Mouse (Mus musculus) right cerebral cortex, postnatal 25 days (tissue): ENCODE data around the gene Cd59a.
"Not testable (repeated sequence)": the region's sequence is repeated elsewhere in the genome, so short reads cannot be mapped to it uniquely, and the experiment has no call there.

Experiments used
- DNase-seq: peaks from one replicate; pipeline ENCODE4 v3.0.0; 2022

The Cd59a gene

DNA sequence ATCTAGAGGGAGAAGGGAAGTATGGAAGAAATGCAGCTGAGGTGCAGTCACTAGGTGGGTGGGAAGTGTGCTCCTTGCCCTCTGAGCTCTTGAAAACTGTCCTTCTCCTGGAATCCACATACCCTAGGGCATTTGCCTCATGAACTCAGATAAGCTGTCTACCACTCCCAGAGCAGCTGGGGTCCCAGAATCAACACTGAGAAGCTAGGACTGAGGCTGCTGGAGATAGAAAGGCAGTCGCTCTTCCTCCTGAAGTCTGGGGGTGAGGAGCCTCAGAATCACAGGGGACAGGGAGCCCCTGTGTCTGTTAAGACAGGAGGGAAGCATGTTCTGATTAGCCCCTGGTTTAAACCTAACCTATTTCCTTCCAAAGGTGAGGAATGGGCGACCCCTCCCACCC lies 13.9 kb downstream of the Cd59a start:
- no peak for DNase-seq

DNA sequence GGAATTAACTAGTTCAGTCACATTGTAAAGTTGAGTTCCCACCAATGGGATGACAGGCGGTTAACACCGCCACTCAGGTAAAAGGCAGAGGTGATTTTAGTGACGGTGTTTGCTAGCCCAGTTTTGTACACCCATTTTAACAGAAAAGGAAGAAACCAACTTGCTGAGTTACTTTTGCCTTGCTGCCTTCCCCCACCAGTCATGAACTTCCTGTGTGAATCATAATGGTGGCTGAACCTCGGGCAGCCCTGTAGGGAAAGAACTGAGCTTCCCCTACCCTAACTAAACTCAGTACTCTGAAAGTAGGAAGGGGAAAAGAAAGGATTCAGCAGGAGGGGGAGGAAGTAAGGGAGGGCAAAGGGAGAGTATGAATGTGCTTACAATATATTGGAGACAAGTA lies 14.4 kb downstream of the Cd59a start:
- no peak for DNase-seq

DNA sequence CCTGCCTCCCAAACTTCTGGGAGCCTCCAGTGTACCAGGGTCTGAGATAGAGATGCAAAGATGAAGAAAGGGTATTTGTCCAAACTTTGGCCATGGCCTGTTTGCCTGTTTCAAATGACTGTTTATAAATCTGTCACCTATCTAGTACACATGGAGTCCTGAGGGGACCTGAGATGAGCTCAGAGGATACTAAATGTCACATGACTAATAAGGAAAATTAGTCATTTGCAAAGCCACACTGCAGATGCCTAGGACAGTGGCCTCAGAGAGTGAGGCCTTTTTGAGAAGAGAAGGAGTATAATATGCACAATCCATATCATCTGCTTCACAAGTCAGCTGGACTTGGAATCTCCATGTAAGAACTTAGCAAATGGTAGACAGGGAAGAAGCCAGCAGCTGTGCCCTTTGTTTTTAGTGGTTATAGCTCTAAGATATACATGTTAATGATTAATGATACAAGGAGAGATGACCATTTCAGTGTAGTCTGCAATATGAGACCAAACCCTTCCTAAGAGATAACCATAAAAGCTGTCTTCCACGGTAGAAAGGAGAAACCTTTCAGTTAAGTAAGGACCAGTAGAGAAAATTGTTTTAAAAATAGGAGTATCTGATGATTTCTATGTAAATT lies 15.7 kb downstream of the Cd59a start:
- not testable (repeated sequence) for DNase-seq

DNA sequence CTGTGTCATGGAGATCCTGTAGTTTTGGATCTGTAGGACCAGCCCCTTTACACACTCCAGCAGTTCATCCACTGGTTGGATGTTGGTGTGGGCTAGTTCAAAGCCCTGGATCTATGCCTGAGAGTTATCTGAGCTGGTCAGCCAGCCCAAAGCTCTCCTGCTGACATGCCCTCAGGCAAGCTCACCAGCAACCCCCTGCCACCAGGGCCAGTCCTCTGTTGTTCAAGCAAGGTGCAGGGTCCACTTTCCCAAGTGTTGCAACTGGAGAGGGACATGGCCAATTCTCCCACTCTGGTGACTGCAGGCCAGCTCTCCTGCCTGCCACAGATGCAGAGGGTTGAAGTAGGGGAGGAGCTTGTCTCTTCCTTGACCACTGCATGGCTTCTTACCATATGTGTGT lies 18.0 kb downstream of the Cd59a start:
- DNase-seq = not testable (repeated sequence)

DNA sequence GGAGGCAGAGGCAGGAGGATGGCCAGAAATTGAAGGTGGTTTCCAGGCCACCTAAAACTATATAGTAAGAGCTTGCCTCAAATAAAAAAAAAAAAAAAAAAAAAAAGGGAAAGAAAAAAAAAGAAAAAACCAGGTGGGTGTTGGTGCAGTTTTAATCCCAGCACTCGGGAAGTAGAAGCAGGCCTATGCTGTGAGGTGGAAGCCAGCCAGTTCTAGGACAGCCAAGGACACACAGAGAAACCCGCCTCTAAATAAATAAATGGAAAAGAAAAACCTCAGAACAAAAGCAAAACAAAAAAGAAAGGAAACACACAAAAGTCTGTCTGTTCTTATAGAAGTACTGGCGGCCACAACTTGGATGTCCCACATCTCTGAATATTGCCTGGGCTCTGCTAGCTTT lies 19.3 kb downstream of the Cd59a start:
- DNase-seq = no peak

DNA sequence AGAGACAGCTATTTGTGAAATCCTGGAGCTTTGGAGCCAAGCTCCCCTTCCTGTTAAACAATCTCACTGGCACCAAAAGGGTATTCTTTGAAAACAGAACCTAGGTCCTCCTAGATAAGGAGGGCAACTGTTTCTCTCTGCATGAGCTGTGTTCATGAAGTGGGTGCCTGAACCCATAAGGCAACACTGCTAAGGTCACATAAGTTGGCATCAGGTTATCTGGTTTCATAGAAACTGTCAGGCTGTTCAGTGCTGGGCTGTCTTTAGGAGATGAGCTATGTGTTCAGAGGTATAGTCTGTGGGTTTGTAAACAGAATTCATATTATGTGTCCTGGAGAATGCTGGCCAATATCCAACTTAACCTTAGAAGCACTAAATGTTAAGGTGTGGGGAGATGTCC lies 21.6 kb downstream of the Cd59a start:
- not testable (repeated sequence) for DNase-seq

DNA sequence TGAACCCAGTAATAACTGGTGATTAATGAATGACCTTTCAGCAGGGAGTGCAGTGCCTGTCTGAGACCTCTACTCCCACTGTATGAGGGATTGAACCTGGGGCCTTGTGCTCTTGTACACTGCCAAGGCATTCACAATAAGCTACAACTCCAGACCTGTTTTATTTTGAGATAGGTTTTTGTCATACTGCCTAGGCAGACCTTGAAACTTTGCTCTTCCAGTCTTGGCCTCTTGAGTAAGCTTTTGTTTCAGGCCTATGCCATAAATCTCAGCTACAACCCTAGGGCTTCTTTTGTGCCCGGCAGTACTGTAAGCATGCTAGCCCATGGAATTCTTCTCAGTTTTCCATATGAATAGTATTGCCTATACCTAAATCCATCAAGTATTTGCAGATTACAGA lies 23.5 kb downstream of the Cd59a start:
- DNase-seq = no peak

DNA sequence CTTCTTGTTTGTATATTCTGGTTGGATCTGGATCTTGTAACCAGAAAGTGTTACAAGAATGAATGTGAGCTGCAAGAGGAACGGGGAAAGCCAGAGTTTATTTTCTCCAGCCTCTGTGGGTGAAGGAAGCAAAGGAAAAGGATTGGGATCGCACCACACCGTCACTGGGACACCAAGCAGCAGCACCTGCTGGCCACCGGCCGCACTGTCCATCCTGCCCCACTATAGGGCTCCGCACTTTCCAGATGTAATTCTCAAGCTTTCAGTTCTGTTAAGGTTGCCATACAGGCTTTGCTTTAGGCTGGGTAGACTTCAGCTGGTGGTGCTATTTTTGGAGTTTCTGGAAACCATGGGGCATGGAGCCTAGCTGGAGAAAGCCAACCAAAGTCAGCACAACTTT lies 24.7 kb downstream of the Cd59a start:
- DNase-seq = no peak

DNA sequence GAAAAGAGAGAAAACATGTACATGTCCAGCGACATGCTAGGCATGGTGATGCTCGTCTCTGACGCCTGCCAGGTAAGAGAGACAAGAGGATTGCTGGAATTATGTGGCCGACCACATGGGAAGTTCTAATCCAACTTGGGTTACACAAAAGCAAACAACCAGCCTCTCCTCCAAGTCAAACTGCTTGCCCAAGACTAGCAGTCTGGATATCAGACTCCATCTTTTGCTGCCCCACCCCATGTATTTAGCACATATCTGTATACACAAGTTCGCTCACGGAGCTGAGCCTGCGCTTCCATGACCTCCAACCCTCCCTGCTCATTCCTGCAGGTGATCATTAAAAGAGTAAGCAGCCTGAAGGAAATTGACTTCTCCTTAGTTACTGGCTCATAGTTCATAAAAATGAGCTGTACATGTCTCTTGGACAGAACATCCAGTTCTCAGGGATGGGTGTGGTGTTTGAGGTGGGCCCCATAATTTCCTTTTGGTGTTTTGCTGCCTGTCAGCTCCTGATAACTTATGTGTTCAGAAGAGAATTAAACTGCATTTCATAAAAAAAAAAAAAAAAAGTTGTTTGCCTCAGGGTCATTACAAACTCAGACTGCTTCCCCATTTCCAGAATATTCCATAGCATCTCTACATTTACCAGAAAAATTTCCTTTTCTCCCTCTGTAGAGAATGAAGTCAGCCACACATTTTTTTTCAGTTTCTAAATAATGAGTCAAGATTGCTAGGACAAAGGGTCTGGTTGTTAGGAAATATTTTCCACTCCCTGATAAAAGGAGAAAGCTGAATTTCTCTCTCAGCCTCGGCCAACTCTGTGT lies 26.3 kb downstream of the Cd59a start:
- DNase-seq = no peak

DNA sequence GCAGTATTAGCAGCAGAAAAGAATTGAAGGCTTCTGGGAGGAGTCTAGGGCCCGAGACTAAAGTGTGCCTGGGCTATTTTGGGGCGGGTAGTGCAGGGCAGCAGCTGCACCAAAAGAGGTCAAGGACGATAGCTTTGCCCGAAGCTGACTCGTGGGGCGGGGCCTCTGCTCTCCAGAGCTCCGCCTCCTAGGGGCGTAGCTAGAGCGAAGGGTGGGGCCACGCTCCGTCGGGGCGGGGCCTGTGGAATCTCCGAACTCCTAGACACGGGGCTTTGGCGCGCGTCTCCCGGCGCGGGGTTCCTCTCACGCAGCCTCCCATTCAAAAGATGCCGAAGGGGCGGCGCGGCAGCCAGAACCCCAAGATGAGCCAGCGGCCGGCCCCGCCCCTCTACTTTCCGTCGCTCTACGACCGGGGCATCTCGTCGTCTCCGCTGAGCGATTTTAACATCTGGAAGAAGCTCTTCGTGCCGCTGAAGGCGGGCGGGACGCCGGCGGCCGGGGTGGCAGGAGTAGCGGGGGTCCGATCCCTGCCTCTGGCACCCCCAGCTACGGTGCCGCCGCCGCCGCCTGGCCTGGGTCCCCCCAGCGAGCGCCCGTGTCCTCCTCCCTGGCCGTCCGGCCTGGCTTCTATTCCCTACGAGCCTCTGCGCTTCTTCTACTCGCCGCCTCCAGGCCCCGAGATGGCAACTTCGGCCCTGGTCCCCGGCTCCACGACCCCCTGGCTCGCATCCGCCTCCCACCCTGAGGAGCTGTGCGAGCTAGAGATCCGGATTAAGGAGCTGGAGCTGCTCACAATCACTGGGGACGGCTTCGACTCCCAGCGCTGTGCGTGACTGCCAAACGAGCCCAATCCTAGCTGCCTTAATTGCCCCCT lies 27.1 kb downstream of the Cd59a start, which contains the start of gene A930018P22Rik:
TSS of gene A930018P22Rik (plus strand) at position 265 of the 874 bp plus-strand sequence.
- DNase-seq = peak; percentile 84

DNA sequence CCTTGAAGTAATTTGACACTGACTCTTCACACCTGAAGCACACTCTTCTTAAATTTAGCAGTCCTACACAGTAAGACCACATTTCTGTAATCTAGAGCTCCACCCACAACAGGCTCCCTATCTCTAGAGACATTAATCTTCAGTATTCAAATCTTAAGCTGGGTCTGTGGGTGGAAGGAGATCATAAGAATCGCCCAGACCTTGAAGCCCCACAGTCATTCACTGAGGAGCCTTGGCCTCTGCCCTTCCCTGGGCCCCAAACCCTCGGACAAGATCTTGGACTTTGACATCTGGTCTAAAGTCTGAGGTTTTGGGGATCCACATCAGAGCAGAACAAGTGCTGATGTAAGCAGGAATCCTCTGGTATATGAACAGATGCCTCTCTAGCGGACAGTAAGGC lies 27.9 kb downstream of the Cd59a start:
- DNase-seq = no peak

DNA sequence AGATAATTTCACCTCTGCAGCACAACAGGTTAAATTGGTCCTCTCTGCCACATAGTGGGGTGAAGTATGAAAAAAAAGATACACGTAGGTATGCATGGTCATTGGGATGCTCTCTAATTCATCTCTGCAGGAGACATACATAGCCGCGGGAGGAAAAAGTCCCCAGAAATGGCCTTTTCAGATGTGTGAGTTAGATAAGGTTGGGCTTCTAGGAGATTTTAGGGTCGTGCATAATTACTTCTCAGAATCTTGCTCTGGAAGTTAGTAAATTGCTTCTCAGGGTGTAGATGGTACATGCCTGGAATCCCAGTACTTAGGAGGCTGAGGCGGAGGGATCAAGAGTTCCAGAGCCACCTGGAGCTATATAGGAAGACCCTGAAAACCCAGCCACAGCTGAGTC lies 28.5 kb downstream of the Cd59a start:
- no peak for DNase-seq

DNA sequence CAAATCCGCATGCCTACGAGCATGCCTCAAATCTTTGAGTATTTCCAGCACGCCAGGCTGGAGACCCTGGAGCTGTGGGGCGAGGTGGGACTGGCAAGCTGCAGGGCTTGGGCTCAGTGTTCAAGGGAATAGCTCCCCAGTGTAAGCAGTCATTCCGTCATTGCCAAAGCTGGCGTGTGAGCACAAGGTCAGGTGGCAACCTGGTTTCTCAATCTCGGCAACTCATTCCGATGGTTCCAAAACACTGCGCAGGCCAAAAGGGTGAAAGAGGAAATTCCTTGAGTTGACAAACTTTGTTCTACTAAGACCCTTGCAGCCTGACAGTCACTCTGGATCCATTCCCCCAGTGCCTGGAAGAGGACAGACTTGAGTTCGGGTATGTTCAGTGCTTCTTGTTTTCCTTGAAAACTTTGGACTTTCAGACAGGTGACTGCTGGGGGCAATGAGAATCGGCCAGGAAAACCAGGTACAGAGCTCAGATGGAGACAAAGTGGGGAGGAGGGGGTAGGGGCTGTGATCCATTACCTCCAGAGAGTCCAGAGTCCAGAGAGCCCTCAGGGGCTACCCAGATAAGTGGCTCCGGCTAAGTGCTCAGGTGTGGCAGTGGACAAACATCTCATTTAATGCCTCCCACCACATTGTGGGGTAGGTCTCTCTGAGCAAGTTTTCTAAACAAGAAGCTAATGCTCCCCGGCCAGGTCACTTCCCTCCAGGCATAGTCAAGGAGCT lies 33.4 kb downstream of the Cd59a start:
- no peak for DNase-seq

DNA sequence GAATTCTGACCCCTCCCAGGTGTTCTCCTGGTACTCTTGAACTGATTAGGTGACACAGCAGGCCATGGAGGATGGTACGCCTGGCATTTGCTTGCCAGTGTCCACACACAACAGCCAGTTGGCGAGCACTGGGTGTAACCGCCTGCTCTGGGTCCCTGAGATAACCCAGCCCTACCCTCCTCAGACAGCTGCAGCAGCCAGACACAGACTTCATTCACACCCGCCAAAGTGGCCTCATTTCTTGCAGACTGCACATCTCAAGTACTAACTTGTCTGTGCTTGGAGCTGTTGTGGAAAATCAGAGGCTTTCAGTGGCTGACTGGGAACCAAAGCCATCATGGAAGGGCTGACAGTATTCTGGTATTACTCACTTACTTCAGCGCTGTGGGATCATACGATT lies 34.6 kb downstream of the Cd59a start:
- DNase-seq = no peak

DNA sequence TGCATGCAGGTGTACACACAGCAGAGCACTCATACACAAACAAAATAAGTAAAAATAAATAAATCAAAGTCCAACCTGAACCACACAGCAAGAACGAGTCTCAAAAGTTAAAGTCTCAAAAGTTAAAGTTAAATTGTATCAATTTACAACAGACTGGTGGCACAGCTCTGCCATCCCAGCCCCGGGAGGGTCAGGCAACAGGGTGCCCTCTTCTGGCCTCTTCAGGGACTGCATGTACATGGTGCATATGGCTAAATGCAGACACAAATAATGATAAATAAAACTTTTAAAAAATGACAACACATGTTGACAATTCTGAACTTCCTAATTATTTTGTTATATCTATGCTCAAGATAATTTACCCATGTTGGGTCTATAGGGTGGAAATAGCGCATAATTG lies 35.4 kb downstream of the Cd59a start:
- no peak for DNase-seq

DNA sequence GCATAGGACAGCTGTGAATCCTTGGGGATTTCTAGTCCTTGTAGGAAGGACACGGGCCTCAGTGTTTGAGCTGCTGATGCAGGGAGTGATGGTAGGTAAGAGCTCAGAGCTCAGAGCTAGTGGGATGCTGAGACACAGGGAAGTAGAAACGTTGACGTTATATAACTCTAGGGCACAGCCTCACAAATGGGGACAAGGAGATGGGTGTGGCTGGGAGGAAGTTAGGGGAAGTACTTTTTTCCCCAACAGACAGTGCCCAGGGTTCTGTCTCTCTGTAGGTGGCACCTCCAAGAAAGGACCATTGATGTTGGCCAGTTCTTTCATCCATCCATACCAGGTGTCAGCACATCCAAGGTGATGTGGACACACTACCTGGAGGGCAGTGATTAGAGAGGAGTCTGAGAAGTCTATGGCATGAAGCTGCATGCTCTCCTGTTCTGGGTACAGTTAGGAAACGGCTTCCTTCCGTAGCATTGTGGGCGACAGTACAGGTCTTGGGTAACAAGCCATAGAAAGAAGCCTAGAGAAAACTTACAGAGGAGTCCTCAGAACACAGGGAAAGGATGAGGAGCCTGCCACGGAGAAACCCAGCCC lies 36.8 kb downstream of the Cd59a start:
- DNase-seq = no peak

DNA sequence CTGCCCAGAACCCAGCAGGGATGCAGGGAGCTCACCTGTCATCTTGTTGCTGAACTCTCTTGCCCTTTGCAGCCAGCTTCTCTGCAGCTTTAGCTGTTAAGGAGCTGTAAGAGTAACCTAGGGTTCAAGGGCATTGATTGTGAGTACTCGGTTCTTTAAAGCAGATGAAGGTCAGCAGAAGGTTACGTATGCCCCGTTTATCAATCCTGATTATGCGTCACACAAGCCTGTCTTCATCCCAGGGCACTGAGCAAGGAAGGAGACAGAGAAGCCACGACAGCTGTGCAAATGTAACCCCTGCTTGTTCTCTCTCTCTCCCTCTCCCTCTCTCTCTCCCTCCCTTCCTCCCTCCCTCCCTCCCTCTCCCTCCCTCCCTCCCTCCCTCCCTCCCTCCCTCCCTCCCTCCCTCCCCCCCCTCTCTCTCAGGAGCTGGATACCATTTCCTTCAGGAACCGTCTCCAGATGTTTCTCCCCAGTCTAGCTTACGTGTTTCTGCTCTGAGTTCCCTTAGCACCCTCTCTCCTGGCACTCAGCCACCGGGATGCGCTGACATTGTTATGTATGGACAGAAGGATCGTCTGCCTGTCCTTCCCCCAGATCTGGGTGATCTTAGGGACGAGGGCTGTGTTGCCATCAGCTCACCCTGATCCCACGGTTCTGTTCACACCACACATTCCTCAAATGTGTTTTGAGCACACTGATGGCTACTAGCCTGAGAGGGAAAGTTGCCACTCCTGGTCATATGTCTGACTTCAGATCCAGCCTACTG lies 37.6 kb downstream of the Cd59a start:
- DNase-seq = no peak

DNA sequence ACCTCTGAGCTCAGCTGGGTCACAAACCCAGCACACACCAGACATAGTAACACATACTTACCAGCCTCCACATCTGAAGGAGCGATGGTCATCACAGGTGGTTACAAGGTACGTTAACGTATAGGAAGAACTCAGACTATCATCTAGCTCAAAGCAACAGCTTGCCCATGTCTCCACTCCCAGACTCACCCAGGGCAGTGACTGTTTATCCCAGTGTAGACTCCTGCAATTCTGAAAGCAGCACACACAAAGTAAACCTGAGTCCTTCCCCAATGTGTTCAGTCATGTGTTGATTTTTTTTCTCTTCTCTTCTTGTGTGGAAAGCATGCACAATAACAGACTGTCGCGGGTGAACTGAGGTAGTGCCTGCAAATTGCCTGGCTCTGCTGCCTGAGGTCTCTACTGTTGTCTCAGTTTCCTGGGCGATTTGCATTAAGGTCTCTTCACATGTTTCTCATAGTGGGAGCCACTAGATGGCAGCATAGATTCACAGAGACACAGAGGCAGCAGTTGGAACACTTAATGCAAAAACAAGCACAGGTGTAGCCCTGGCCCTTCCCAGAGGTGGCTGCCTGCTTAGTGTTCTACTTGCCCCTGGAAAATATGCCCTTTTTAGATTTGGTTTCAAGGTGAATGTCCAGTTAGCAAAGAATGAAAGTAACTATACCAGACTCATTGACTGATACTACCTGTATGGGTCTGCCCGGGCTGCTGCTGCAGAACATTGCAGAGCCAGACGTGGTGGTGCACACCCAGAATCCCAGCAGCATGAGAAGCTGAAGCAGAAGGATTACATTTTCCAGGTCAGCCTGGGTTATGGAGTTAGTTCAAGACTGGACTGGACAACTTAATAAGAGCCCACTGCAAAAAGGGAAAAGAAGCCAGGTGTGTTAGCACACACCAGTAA lies 38.8 kb downstream of the Cd59a start:
- peak; percentile 46 for DNase-seq

DNA sequence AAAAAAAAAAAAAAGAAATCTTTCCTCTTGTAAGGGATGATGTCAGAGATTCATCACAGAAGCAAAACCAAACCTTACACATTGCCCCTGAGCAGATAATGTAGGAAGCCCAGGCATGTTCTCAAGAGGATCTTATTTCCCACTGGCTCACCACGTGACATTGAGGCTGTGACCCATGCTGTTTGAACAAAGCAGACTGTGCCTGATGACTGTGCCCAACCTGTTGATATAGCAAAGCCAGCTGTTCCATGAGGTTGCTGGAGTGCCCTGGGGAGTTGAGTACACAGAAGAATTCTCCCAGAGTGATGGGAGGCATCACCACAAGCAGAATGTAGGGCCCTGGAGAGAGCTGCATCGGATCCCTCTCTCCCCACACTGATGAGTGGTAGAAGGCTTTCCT lies 40.3 kb downstream of the Cd59a start:
- DNase-seq = no peak

DNA sequence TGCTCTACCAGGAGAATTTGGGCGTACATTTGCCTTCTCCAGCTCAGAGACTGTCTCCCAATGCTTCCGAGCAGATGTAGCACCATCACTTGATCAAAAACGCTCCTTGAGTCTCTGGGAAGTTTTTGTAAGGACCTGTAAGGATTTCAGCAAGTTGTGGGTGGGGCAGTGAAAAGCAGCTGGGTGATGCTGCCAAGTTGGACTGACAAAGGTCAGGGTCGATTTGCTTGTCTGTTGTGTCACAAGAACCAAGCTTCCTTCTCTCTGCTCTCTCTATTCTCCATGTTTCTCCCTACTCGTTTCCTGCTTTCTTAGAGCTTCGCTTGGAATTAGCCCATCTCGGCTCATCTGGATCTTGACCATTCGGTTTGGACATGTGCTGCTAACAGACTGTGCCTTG lies 46.5 kb downstream of the Cd59a start:
- DNase-seq = no peak

DNA sequence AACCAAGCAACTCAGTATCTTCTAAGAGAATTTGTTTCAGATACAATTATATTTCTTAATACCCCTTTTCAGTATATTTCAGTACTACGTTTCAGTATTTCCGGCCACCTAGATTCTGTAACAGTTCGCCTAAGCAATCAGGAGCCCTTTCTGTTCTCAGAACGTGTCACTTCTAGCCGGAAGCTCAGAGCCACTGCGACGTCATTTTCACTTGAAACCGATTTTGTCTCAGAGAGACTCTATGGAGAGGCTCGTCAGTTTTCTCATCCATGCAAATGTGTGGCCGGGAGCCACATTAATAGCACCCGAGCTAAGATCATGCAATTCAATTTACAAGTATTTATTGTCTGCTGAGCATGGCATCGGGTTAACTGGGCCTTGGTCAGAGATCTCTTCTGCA lies 48.4 kb downstream of the Cd59a start:
- no peak for DNase-seq
